Mouse (Mus musculus): Measurements from ENCODE around the gene Rxfp2. TPM values are rescaled to one million over a fixed set of nuclear protein-coding genes. Genes with fewer than 3 reads are reported as not detected.

Gene Rxfp2
- polyA plus RNA-seq, 1 experiment from 2014 or later, result not detected

- 75% methylated on average over 12 of the region's 12 CpGs for WGBS (ENCODE audit: insufficient replicate concordance)
- Histone ChIP-seq H3K4me2 (ENCODE audit: low read depth, low read length) (no peak overlapping the region), H3K9me3 (ENCODE audit: low read length) (peaks cover 2% of the 10 kb centered on the region; the same call in 1 of the 2 replicates), H3K4me3 (ENCODE audit: low read depth, low read length) (no peak overlapping the region), H3K27ac (ENCODE audit: low read depth) (no peak overlapping the region), H3K9ac (replicated peaks) (no peak overlapping the region), H3K36me3 (replicated peaks; ENCODE audit: insufficient read depth, low read length) (no peaks in the 10 kb centered on the region), H3K4me1 (ENCODE audit: insufficient read depth) (no peaks in the 10 kb centered on the region), H3K27me3 (ENCODE audit: insufficient read depth, low read length) (no peaks in the 10 kb centered on the region)
- DNase-seq (no peak), ATAC-seq (no peak)
- TF ChIP-seq EP300 (IDR thresholded peaks at IDR 0.05; ENCODE audit: low read depth) (no peak), CTCF (IDR thresholded peaks at IDR 0.05; ENCODE audit: low read depth) (no peak)
These were observed 8.1 kb downstream of the Rxfp2 start for GRCm38 (mm10) chr5:150026509-150027087.

DNA sequence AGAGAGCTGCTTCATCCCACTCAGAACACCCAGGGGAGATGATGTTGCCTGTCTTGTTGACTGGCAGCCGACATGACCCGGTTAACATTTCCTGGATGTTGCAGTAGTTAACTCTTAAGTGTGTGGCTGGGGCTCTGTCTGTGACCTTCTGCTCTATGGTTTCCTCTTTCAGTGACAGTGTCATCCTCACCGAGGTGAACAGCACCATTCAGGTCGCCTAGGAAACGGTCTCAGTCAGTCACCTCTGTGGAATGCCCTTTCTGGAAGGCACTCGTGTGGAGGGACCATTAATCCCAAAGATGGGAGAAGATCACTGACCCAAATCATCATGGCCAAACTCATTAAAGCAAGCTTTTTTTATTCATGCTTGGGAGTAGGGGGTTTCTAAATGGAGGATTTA, 12.7 kb downstream of the Rxfp2 start:
- no peak overlapping the region for H3K4me2 ChIP-seq (ENCODE audit: low read depth, low read length)
- no peak overlapping the region for H3K27ac ChIP-seq (ENCODE audit: low read depth)
- H3K4me3 ChIP-seq (ENCODE audit: low read depth, low read length), result no peak overlapping the region
- no peak overlapping the region for H3K9ac ChIP-seq (replicated peaks)
- DNase-seq (no peak), ATAC-seq (no peak)
- 51% methylated on average over 6 of the region's 6 CpGs for WGBS (ENCODE audit: insufficient replicate concordance)
- H3K36me3 ChIP-seq (replicated peaks; ENCODE audit: insufficient read depth, low read length), result no peaks in the 10 kb centered on the region
- TF ChIP-seq CTCF (IDR thresholded peaks at IDR 0.05; ENCODE audit: low read depth), result no peak
- TF ChIP-seq EP300 (IDR thresholded peaks at IDR 0.05; ENCODE audit: low read depth), result no peak
- no peaks in the 10 kb centered on the region for H3K4me1 ChIP-seq (ENCODE audit: insufficient read depth)
- no peaks in the 10 kb centered on the region for H3K9me3 ChIP-seq (ENCODE audit: low read length)
- peaks cover 2% of the 10 kb centered on the region; the same call in 1 of the 2 replicates for H3K27me3 ChIP-seq (ENCODE audit: insufficient read depth, low read length)

- Histone ChIP-seq H3K4me1 (ENCODE audit: insufficient read depth) (no peaks in the 10 kb centered on the region), H3K27ac (ENCODE audit: low read depth) (no peak overlapping the region), H3K4me2 (ENCODE audit: low read depth, low read length) (no peak overlapping the region), H3K9ac (replicated peaks) (no peak overlapping the region), H3K9me3 (ENCODE audit: low read length) (no peaks in the 10 kb centered on the region), H3K27me3 (ENCODE audit: insufficient read depth, low read length) (peaks cover 2% of the 10 kb centered on the region; the same call in 1 of the 2 replicates), H3K36me3 (replicated peaks; ENCODE audit: insufficient read depth, low read length) (no peaks in the 10 kb centered on the region), H3K4me3 (ENCODE audit: low read depth, low read length) (no peak overlapping the region)
- ATAC-seq, result no peak
- TF ChIP-seq CTCF (IDR thresholded peaks at IDR 0.05; ENCODE audit: low read depth) (no peak), EP300 (IDR thresholded peaks at IDR 0.05; ENCODE audit: low read depth) (no peak)
- no peak for DNase-seq
- 77% methylated on average over 3 of the region's 3 CpGs for WGBS (ENCODE audit: insufficient replicate concordance)
These were observed 13.2 kb downstream of the Rxfp2 start for GRCm38 (mm10) chr5:150031634-150032033.

- DNase-seq (no peak), ATAC-seq (no peak)
- Histone ChIP-seq H3K27me3 (ENCODE audit: insufficient read depth, low read length) (peaks cover 2% of the 10 kb centered on the region; the same call in 1 of the 2 replicates), H3K4me1 (ENCODE audit: insufficient read depth) (no peaks in the 10 kb centered on the region), H3K27ac (ENCODE audit: low read depth) (no peak overlapping the region), H3K9ac (replicated peaks) (no peak overlapping the region), H3K4me3 (ENCODE audit: low read depth, low read length) (no peak overlapping the region), H3K4me2 (ENCODE audit: low read depth, low read length) (no peak overlapping the region), H3K36me3 (replicated peaks; ENCODE audit: insufficient read depth, low read length) (no peaks in the 10 kb centered on the region), H3K9me3 (ENCODE audit: low read length) (no peaks in the 10 kb centered on the region)
- TF ChIP-seq EP300 (IDR thresholded peaks at IDR 0.05; ENCODE audit: low read depth), result no peak
- TF ChIP-seq CTCF (IDR thresholded peaks at IDR 0.05; ENCODE audit: low read depth), result no peak
- WGBS (ENCODE audit: insufficient replicate concordance), result 66% methylated on average over 3 of the region's 3 CpGs
These were observed 13.6 kb downstream of the Rxfp2 start for GRCm38 (mm10) chr5:150032075-150032492.

GRCm38 (mm10) chr5:150036286-150036685, 17.8 kb downstream of the Rxfp2 start:
- Histone ChIP-seq H3K9ac (replicated peaks) (no peak overlapping the region), H3K4me1 (ENCODE audit: insufficient read depth) (no peaks in the 10 kb centered on the region), H3K36me3 (replicated peaks; ENCODE audit: insufficient read depth, low read length) (no peaks in the 10 kb centered on the region), H3K4me2 (ENCODE audit: low read depth, low read length) (no peak overlapping the region), H3K27ac (ENCODE audit: low read depth) (no peak overlapping the region), H3K27me3 (ENCODE audit: insufficient read depth, low read length) (peaks cover 2% of the 10 kb centered on the region; the same call in 1 of the 2 replicates), H3K9me3 (ENCODE audit: low read length) (no peaks in the 10 kb centered on the region), H3K4me3 (ENCODE audit: low read depth, low read length) (no peak overlapping the region)
- DNase-seq, result no peak
- no peak for TF ChIP-seq CTCF (IDR thresholded peaks at IDR 0.05; ENCODE audit: low read depth)
- no peak for TF ChIP-seq EP300 (IDR thresholded peaks at IDR 0.05; ENCODE audit: low read depth)
- no peak for ATAC-seq
- WGBS (ENCODE audit: insufficient replicate concordance), result 76% methylated on average over 8 of the region's 8 CpGs

- Histone ChIP-seq H3K36me3 (replicated peaks; ENCODE audit: insufficient read depth, low read length) (no peaks in the 10 kb centered on the region), H3K27ac (ENCODE audit: low read depth) (no peak overlapping the region), H3K9me3 (ENCODE audit: low read length) (no peaks in the 10 kb centered on the region), H3K4me1 (ENCODE audit: insufficient read depth) (no peaks in the 10 kb centered on the region), H3K9ac (replicated peaks) (no peak overlapping the region), H3K27me3 (ENCODE audit: insufficient read depth, low read length) (peaks cover 2% of the 10 kb centered on the region; the same call in 1 of the 2 replicates), H3K4me2 (ENCODE audit: low read depth, low read length) (no peak overlapping the region), H3K4me3 (ENCODE audit: low read depth, low read length) (no peak overlapping the region)
- ATAC-seq (no peak), DNase-seq (no peak)
- 32% methylated on average over 4 of the region's 4 CpGs for WGBS (ENCODE audit: insufficient replicate concordance)
- TF ChIP-seq CTCF (IDR thresholded peaks at IDR 0.05; ENCODE audit: low read depth) (no peak), EP300 (IDR thresholded peaks at IDR 0.05; ENCODE audit: low read depth) (no peak)
These were observed 18.4 kb downstream of the Rxfp2 start for GRCm38 (mm10) chr5:150036918-150037317.

Measured in liver, postnatal 0 days (tissue).